ENCODE assay signal across 8 mouse cellular contexts in genomic region chr1:162476531-162477080, GRCm38 (mm10). TPM values are rescaled to one million over a fixed set of nuclear protein-coding genes. Genes with fewer than 3 reads are reported as not detected.
DNase-seq lines count a peak whose midpoint lies in the region; ATAC-seq and TF ChIP-seq lines count a peak whose summit lies in the region.

No protein-coding gene starts in this region.

- TF ChIP-seq CTCF in layer of hippocampus, adult 2 months (conservative IDR thresholded peaks at IDR 0.05) = no peak

- WGBS in neural tube, embryonic 13.5 days = 2% methylated on average over 19 of the region's 19 CpGs

- no peaks in the 10 kb centered on the region for H3K27me3 ChIP-seq in neural tube, embryonic 13.5 days

- H3K9ac ChIP-seq in neural tube, embryonic 13.5 days = peak overlapping the region; percentile 81

- ATAC-seq in neural tube, embryonic 13.5 days (ENCODE audit: low read depth) = peak; percentile 36; the same call in 1 of the 2 replicates
- ATAC-seq in megakaryocyte progenitor cell, adult 5-6 weeks (replicated peaks; ENCODE audit: poor library complexity) = no peak

- H3K4me2 ChIP-seq in neural tube, embryonic 13.5 days = peak overlapping the region; percentile 69

- no peak for DNase-seq in layer of hippocampus, adult 2 months (ENCODE audit: low spot score in 2 of 2)
- DNase-seq in layer of hippocampus, postnatal 14 days (ENCODE audit: low spot score in 2 of 2) = no peak
- peak; percentile 7 for DNase-seq in embryo, embryonic 11 days
- DNase-seq in induced T-regulatory cell, adult 2 months (ENCODE audit: low read depth) = peak; percentile 5
- no peak for DNase-seq in lung, postnatal 36 days
- DNase-seq in spleen, postnatal 4 days (ENCODE audit: low spot score in 2 of 2) = no peak

- H3K9me3 ChIP-seq in neural tube, embryonic 13.5 days = no peaks in the 10 kb centered on the region

- peaks cover 20% of the 10 kb centered on the region for H3K4me1 ChIP-seq in neural tube, embryonic 13.5 days (replicated peaks)

- no peaks in the 10 kb centered on the region for H3K36me3 ChIP-seq in neural tube, embryonic 13.5 days

- H3K4me3 ChIP-seq in layer of hippocampus, adult 2 months = peak overlapping the region; percentile 95
- peak overlapping the region; percentile 70 for H3K4me3 ChIP-seq in neural tube, embryonic 13.5 days

- H3K27ac ChIP-seq in layer of hippocampus, adult 2 months = peak overlapping the region; percentile 70; the same call in 1 of the 2 replicates
- 0 out of 2 replicates have a peak overlapping the region, but pooled peaks have one; percentile 87 for H3K27ac ChIP-seq in neural tube, embryonic 13.5 days (replicated peaks)

RNA-seq across cellular contexts. Expression of gene Dnm3, which starts 1.2 kb away (rescaled TPM):
- 10 to 100 TPM; 78.5 to 79.1 TPM for total RNA-seq in layer of hippocampus, adult 2 months (2021)
- 10 to 100 TPM; 71.5 to 82.3 TPM for total RNA-seq in layer of hippocampus, postnatal 14 days (2021)
- polyA plus RNA-seq in neural tube, embryonic 13.5 days (2015; fragmentation: Nextera tagmentation; extraction: Ambion mirVana) = 41.6 and 46.5 TPM in 2 replicates
- 0.20 TPM in 1 of 2 replicates, not detected in the other for total RNA-seq in megakaryocyte progenitor cell, adult 5-6 weeks (2015)
- total RNA-seq in megakaryocyte progenitor cell, adult 5-6 weeks (2017) = not detected in 2 replicates

Comparison
In these comparisons a context has a peak if more than half of its experiments do, and no peak if none do; other contexts are left out.
1. DNase-seq: peak in embryo, embryonic 11 days (single experiment) and induced T-regulatory cell, adult 2 months (single experiment); none in layer of hippocampus, adult 2 months (0 of 2), layer of hippocampus, postnatal 14 days (0 of 2), lung, postnatal 36 days (single experiment) and spleen, postnatal 4 days (0 of 2).
2. RNA of gene Dnm3, which starts 1.2 kb away (total RNA-seq): 71.5 to 82.3 TPM in layer of hippocampus, postnatal 14 days and 78.5 to 79.1 TPM in layer of hippocampus, adult 2 months; 0.20 TPM in megakaryocyte progenitor cell, adult 5-6 weeks; every median in the first group is over 10 times any median in the second.